Mouse (Mus musculus): Measurements from ENCODE around the gene Mzf1. TPM values are rescaled to one million over a fixed set of nuclear protein-coding genes. Genes with fewer than 3 reads are reported as not detected.
A peak's percentile ranks its signal among the peaks of the same experiment; 100 is the strongest.

Mzf1 gene
- polyA plus RNA-seq, 1 experiment from 2014 or later: 7.1 TPM

DNA sequence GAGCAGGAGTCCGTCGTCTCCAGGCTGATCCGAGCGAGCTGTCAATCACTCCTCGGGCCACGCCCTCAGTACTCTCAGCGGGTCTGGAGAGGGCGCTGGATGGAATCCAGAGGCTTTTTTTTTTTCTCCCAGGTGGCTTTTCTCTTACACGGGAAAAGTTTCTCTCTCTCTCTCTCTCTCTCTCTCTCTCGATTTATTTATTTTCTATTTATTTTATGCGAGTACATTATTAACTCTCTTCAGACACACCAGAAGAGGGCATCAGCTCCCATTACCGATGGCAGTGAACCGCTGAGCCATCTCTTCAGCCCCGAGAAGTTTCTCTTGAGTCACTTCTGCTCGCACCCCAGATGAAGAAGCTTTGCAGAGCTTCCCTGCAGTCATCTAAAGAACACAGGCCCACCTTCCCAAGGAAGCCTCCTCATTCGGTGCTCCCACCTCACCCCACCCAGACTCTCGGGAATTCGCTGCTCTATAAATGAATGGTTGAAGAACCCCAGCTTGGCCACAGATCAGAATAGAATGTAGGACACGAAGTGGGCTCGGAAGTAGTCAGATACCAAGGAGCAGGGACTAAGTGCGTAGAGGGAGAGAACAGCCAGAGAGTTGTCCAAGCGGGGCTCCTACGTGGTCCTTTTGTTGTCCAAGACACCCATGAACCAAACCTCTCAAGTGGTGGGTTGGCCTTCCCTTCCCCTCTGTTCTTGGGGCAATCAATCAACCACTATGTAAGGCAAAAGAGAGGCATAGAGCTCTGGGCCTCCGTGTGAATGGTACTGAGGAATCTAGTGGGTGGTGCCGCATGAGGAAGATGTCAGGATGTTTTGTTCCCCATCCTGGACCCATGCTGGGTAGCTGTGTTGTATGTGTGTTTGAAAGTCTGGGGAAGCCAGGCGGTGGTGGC, 44.3 kb downstream of the Mzf1 start, which contains the start of gene Zbtb45:
Zbtb45 (minus strand) TSS at position 30 of the 904 bp plus-strand sequence.
- WGBS: 15% methylated on average over 26 of the region's 26 CpGs
- Histone ChIP-seq H3K4me3 (replicated peaks) (peak within 1 kb of the TSS; percentile 70), H3K4me2 (replicated peaks) (peak within 1 kb of the TSS; percentile 81), H3K27me3 (peaks cover 4% of the 10 kb centered on the region; the same call in 1 of the 2 replicates), H3K4me1 (replicated peaks) (peaks cover 29% of the 10 kb centered on the region), H3K27ac (peak within 1 kb of the TSS; percentile 93), H3K9me3 (no peaks in the 10 kb centered on the region), H3K9ac (replicated peaks) (peak within 1 kb of the TSS; percentile 86), H3K36me3 (peaks cover 27% of the 10 kb centered on the region)
- ATAC-seq: no peak

DNA sequence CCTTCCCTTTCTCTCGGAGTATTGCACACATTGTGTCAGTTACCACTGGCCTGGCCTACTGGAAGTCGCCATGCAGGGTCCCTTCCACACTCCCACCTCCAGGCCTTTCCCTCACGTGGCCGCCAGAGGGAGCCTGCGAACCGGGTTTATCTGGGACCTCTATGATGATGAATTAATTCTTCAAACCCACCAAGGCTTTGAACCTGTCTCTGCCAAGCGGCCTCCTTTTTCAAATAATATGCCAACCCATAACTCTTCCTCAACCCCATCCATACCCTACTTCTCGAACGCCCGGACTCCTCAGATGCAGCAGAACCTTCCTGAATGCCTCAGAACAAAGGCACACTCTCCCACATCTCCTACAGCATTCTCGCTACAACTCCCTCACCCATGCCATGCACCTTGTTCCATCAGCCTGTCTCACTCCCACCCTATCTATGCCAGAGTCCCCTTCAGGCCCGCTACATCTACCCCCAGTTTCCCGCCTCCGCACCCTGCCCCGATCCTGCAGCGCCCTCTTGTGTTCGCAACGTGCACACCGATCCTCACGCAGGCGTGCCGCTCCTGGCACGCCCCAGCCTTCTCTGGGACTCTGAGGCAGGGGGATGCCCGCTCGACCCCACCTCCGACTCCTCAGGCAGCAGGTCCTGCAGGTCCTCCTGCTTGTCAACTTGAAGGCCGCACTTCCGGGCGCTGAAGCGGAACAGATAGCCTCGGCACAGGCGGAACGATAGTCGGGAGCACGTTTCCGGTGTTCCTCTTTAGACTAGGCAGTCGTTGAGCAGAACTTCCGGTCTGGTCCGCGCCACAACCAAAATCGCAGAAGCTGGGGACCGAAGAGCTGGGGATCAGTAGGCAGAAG, 45.2 kb downstream of the Mzf1 start:
- Histone ChIP-seq H3K9ac (replicated peaks) (peak overlapping the region; percentile 86), H3K4me2 (replicated peaks) (peak overlapping the region; percentile 81), H3K4me1 (replicated peaks) (peaks cover 29% of the 10 kb centered on the region), H3K9me3 (no peaks in the 10 kb centered on the region), H3K27me3 (peaks cover 4% of the 10 kb centered on the region; the same call in 1 of the 2 replicates), H3K36me3 (peaks cover 34% of the 10 kb centered on the region), H3K4me3 (replicated peaks) (peak overlapping the region; percentile 70), H3K27ac (peak overlapping the region; percentile 93)
- WGBS: 0% methylated on average over 42 of the region's 42 CpGs
- peak; percentile 92 for ATAC-seq

DNA sequence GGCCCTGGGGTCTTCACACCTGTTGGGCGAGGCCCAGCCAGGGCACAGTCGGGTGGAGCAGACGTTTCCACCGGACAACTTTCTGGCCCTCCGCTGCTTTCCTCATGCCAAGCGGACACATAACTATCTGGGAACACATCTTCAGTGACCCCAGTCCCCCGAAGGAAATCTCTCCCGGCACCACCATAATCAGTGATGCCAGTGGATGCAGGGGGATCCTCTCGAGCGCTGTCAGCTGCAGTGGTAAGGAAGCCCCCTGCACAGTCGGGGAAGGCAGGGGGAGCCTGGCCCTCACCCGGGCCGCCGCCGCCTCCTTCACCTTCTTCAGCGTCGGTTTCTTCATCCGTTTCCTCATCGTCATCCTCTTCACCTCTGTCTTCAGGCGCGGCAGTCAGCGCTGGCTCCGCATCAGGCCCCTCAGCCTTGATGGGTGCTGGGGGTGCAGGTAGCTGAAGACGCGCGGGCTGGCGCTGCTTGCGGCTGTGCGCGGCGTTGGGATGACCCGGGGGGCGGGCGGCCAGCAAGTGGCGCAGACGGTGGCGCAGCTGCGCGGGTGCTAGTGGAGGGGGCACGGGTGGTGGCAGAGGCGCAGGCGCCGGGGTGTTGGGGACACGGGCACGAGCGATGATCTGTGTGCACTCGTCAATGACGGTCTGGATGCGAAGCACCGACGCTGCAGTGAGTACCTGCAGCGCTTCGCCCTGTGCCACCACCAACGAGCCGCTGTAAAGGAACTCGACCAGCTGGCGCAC, 47.0 kb downstream of the Mzf1 start:
- H3K4me2 ChIP-seq (replicated peaks): peak overlapping the region; percentile 81
- H3K36me3 ChIP-seq: peaks cover 40% of the 10 kb centered on the region
- H3K27ac ChIP-seq: no peak overlapping the region
- WGBS: 39% methylated on average over 57 of the region's 57 CpGs
- H3K4me3 ChIP-seq (replicated peaks): no peak overlapping the region
- H3K4me1 ChIP-seq (replicated peaks): peaks cover 29% of the 10 kb centered on the region
- no peak for ATAC-seq
- no peaks in the 10 kb centered on the region for H3K9me3 ChIP-seq
- H3K27me3 ChIP-seq: peaks cover 4% of the 10 kb centered on the region; the same call in 1 of the 2 replicates
- H3K9ac ChIP-seq (replicated peaks): peak overlapping the region; percentile 86

DNA sequence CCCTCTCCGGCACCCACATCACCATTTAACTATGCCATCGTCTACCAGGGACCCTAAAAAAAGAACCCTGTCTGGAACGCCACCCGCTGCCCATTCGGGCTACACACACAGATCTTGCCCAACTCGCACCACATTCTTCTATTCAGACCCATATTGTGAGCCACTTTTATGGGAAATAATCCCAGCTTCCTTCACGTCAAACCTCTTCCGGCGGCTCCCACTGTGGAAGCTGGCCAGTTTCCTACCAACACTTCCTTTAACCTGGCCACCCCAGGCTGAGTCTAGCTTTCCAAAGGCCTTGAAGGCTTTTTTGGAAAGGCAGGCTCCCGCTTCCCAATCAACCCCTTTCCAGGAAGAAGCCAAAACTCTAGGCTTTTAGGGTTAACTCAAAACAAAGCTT, 48.0 kb downstream of the Mzf1 start:
- Histone ChIP-seq H3K4me3 (replicated peaks) (no peak overlapping the region), H3K27ac (no peak overlapping the region), H3K9me3 (no peaks in the 10 kb centered on the region), H3K27me3 (peaks cover 4% of the 10 kb centered on the region; the same call in 1 of the 2 replicates), H3K9ac (replicated peaks) (no peak overlapping the region), H3K4me1 (replicated peaks) (peaks cover 29% of the 10 kb centered on the region), H3K4me2 (replicated peaks) (no peak overlapping the region), H3K36me3 (peaks cover 40% of the 10 kb centered on the region)
- WGBS: 83% methylated on average over 10 of the region's 10 CpGs
- ATAC-seq: no peak

DNA sequence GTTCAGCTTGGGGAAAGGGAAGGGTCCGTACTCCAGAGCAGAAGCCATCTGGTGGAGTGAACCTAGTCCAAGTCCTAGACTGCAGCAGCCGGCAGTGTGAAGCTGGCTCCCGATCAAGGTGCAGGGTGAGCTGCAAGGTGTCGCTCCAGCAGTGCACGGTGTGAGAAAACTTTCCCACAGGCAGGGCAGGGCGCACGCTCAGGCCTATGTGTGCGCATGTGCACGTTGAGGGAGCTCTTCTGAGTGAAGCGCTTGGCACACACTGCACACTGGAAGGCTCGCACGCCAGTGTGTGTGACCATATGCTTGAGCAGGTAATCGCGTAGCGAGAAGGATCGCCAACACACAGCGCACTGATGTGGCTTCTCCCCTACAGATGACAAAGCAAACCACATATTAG, 48.6 kb downstream of the Mzf1 start:
- Histone ChIP-seq H3K36me3 (peaks cover 40% of the 10 kb centered on the region), H3K4me2 (replicated peaks) (no peak overlapping the region), H3K27me3 (peaks cover 4% of the 10 kb centered on the region; the same call in 1 of the 2 replicates), H3K9ac (replicated peaks) (no peak overlapping the region), H3K4me1 (replicated peaks) (peaks cover 29% of the 10 kb centered on the region), H3K27ac (no peak overlapping the region), H3K4me3 (replicated peaks) (no peak overlapping the region), H3K9me3 (no peaks in the 10 kb centered on the region)
- 92% methylated on average over 17 of the region's 17 CpGs for WGBS
- no peak for ATAC-seq

DNA sequence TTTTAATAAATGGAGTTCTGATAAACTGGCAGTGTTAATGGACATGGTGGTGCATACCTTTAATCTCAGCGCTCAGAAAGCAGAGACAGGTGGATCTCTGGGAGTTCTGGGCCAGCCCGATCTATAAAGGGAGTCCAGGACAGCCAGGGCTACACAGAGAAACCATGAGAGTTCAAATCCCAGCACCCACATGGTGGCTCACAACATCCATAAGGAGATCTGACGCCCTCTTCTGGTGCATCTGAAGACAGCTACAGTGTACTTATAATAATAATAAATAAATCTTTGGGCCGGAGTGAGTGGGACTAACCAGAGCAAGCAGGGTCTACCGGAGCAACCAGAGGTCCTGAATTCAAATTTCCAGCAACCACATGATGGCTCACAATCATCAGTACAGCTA, 51.2 kb downstream of the Mzf1 start:
- no peak for ATAC-seq
- H3K9ac ChIP-seq (replicated peaks): no peak overlapping the region
- H3K9me3 ChIP-seq: no peaks in the 10 kb centered on the region
- no peak overlapping the region for H3K27ac ChIP-seq
- no peak overlapping the region for H3K4me2 ChIP-seq (replicated peaks)
- peaks cover 15% of the 10 kb centered on the region for H3K4me1 ChIP-seq (replicated peaks)
- H3K27me3 ChIP-seq: peaks cover 4% of the 10 kb centered on the region; the same call in 1 of the 2 replicates
- 78% methylated on average over 5 of the region's 5 CpGs for WGBS
- H3K36me3 ChIP-seq: peaks cover 40% of the 10 kb centered on the region
- no peak overlapping the region for H3K4me3 ChIP-seq (replicated peaks)

DNA sequence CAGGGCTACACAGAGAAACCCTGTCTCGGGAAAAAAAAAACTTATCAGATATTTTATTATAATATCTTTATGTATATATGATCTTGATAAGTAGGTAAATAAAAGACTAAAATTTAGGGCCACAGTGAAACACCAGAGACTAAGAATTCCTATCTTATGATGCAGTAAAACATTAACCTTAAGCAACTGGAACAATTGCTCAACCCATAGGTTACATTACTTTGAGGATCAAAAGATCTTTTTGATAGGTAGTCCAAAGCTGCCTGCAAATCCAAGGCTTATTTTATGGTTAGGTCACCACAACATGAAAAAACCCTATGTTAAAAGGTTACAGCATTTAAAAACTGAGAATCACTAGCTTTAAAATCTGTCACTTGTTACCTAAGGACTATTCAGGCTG, 53.0 kb downstream of the Mzf1 start:
- Histone ChIP-seq H3K27me3 (no peaks in the 10 kb centered on the region), H3K36me3 (peaks cover 25% of the 10 kb centered on the region), H3K4me1 (replicated peaks) (no peaks in the 10 kb centered on the region), H3K27ac (no peak overlapping the region), H3K4me3 (replicated peaks) (no peak overlapping the region), H3K4me2 (replicated peaks) (no peak overlapping the region), H3K9ac (replicated peaks) (no peak overlapping the region), H3K9me3 (no peaks in the 10 kb centered on the region)
- 66% methylated on average over 1 of the region's 1 CpGs for WGBS
- no peak for ATAC-seq

DNA sequence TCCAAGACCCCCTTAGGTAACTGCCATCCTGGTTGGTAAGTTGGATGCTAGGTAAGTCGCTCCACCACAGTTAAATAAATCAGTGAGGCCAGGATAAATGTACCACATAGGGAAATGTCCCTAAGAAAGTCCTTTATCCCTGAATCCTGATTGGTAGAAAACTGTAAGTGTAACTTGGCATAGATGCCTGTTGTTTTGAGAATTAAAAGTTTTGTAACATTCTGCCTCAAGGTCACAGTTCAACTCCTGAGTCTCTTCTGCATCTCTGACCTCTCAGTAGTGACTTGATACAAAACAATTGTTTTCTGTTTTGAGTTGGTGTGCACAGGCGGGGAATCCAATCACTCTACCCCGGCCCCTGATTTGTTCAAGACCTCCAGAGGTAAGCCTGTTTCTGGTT, 55.7 kb downstream of the Mzf1 start, which contains the start of gene Trim28:
Trim28 (plus strand) TSS at position 264 of the 400 bp plus-strand sequence.
- 0 out of 2 replicates have a peak, but pooled peaks cover 1% of the 10 kb centered on the region for H3K36me3 ChIP-seq
- no peaks in the 10 kb centered on the region for H3K4me1 ChIP-seq (replicated peaks)
- H3K9ac ChIP-seq (replicated peaks): no peak within 1 kb of the TSS
- no peak within 1 kb of the TSS for H3K27ac ChIP-seq
- H3K4me3 ChIP-seq (replicated peaks): no peak within 1 kb of the TSS
- no peaks in the 10 kb centered on the region for H3K27me3 ChIP-seq
- no peak within 1 kb of the TSS for H3K4me2 ChIP-seq (replicated peaks)
- H3K9me3 ChIP-seq: no peaks in the 10 kb centered on the region
- WGBS: 91% methylated on average over 3 of the region's 3 CpGs
- ATAC-seq: no peak

DNA sequence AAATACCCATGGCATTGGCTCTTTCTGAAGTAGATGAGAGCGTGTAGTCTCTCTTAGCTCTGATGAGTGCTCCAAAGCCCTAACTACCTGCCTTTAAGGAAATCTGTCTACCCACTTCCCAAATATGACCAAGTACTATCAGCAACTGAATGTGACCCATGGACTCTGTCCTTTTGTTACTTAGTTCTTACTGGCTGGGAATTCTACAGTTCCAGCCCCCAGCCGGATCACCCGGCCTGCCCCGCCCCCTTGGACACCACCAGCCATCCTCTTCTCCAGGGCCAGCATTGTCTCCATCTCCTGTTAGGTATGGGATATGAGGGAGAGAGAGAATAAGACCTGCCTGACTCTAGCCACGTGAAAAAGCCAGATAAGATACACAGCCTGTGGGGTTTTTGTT, 56.5 kb downstream of the Mzf1 start, which contains the start of gene Slc27a5:
Slc27a5 (minus strand) TSS at position 140 of the 400 bp plus-strand sequence.
- no peaks in the 10 kb centered on the region for H3K4me1 ChIP-seq (replicated peaks)
- ATAC-seq: no peak
- 76% methylated on average over 5 of the region's 5 CpGs for WGBS

DNA sequence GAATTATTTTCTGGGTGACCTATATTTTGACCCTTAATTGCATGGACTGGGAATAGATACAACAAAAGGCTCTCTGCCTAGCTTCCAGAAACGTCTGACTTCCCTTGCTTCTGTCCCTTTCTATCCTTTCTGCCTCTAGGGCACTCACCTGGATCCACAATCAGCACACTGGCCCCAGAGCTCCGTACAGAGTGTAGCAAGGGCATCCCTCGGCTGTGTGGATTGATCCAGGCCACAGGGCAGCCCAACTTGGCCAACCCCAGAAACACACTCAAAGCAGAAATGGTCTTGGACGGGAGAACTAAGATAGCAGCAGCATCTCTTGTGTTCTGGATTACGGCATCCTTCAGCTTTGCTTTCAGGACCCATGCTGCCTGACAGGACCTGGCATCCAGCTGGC, 57.3 kb downstream of the Mzf1 start:
- Histone ChIP-seq H3K27ac (no peak overlapping the region), H3K4me3 (replicated peaks) (no peak overlapping the region), H3K4me2 (replicated peaks) (no peak overlapping the region), H3K9me3 (no peaks in the 10 kb centered on the region), H3K9ac (replicated peaks) (no peak overlapping the region), H3K36me3 (no peaks in the 10 kb centered on the region), H3K4me1 (replicated peaks) (no peaks in the 10 kb centered on the region), H3K27me3 (no peaks in the 10 kb centered on the region)
- 73% methylated on average over 5 of the region's 5 CpGs for WGBS
- ATAC-seq: no peak

More for the DNA sequence above, 56.5 kb downstream of the Mzf1 start, which contains the start of gene Slc27a5:
- Histone ChIP-seq H3K36me3 (no peaks in the 10 kb centered on the region), H3K4me2 (replicated peaks) (no peak within 1 kb of the TSS), H3K27ac (no peak within 1 kb of the TSS), H3K27me3 (no peaks in the 10 kb centered on the region), H3K4me3 (replicated peaks) (no peak within 1 kb of the TSS), H3K9me3 (no peaks in the 10 kb centered on the region), H3K9ac (replicated peaks) (no peak within 1 kb of the TSS)

DNA sequence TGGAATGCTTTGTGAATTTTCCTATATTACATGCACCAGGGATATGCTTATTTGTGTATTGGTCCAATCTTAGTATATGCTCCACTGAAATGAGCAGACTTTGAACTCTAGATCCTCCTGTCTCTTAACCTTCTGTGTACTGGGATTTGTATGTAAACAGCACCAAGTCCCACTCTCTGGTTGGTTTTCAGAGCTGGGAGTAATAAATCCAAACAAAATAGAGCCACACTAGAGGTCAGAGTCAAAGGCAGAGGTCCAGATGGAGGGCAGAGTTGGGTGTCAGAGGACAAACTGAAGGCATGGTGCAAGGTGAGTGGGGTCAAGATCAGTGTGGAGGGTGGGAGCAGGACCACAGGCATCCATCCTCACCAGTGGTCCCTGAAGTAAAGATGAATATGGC, 58.7 kb downstream of the Mzf1 start:
- no peak overlapping the region for H3K4me3 ChIP-seq (replicated peaks)
- H3K9me3 ChIP-seq: no peaks in the 10 kb centered on the region
- no peak overlapping the region for H3K9ac ChIP-seq (replicated peaks)
- H3K4me1 ChIP-seq (replicated peaks): no peaks in the 10 kb centered on the region
- ATAC-seq: no peak
- no peak overlapping the region for H3K27ac ChIP-seq
- H3K27me3 ChIP-seq: no peaks in the 10 kb centered on the region
- H3K4me2 ChIP-seq (replicated peaks): no peak overlapping the region
- no peaks in the 10 kb centered on the region for H3K36me3 ChIP-seq

All from midbrain, embryonic 13.5 days (tissue).